ENCODE assay signal across 30 mouse cellular contexts in genomic region chr14:52283629-52284028, GRCm38 (mm10). TPM values are rescaled to one million over a fixed set of nuclear protein-coding genes. Genes with fewer than 3 reads are reported as not detected.
DNase-seq lines count a peak whose midpoint lies in the region; ATAC-seq and TF ChIP-seq lines count a peak whose summit lies in the region.
"Had no signal": no experiment of that assay in that cellular context is flagged by ENCODE, and none has a peak within 500 bp of the region (broad histone marks: within the 10 kb centered on the region; RNA-seq: fewer than 3 reads in every experiment).

No protein-coding gene starts in this region.

- no peak overlapping the region for H3K9ac ChIP-seq in midbrain, embryonic 11.5 days (ENCODE audit: low read length)
- no peak overlapping the region for H3K9ac ChIP-seq in midbrain, embryonic 13.5 days (replicated peaks)
- H3K9ac ChIP-seq in ES-E14 (ENCODE audit: insufficient read depth, low read depth, low read length, poor library complexity, severe bottlenecking): 0 out of 2 replicates have a peak overlapping the region, but pooled peaks have one; percentile 24
- H3K9ac ChIP-seq in intestine, embryonic 16.5 days (ENCODE audit: low read depth, low read length): no peak overlapping the region
- H3K9ac ChIP-seq: embryonic facial prominence, embryonic 13.5 days; forebrain, embryonic 12.5 days; forebrain, embryonic 15.5 days; heart, embryonic 15.5 days; hindbrain, embryonic 13.5 days; intestine, embryonic 15.5 days had no signal

- intact Hi-C loops in gastrocnemius, adult 2 months (cut with DNase I): loop anchor here (2.0 kb wide), 1 partner anchor 17 kb away; no protein-coding TSS in a partner anchor

- ATAC-seq in midbrain, embryonic 11.5 days (ENCODE audit: low FRiP score): no peak
- ATAC-seq in midbrain, embryonic 13.5 days: no peak
- ATAC-seq in intestine, embryonic 16.5 days: no peak
- ATAC-seq: activated CD4-positive, CD25-positive, alpha-beta regulatory T cell, adult 4 months; forebrain, embryonic 15.5 days; hindbrain, embryonic 16.5 days; intestine, embryonic 15.5 days had no signal

- peak; percentile 36 for DNase-seq in gastrocnemius, adult 2 months
- no peak for DNase-seq in gastrocnemius, postnatal 25 days
- DNase-seq in midbrain, embryonic 11.5 days (ENCODE audit: low spot score, missing footprints): peak; percentile 28
- no peak for DNase-seq in ES-E14 (ENCODE audit: low read depth, low spot score)
- DNase-seq in retina, postnatal 1 day: no peak
- DNase-seq: adrenal gland, adult 8-10 months; adrenal gland, postnatal 25 days; B cell, adult 2 months; cerebellum, adult 11-12 months; cerebellum, adult 8-10 months; cerebellum, postnatal 10 days; cerebellum, postnatal 36 days; embryo, embryonic 11 days; gastrocnemius, postnatal 36 days; heart, postnatal 10 days; heart, postnatal 36 days had no signal

- TF ChIP-seq CTCF in gastrocnemius, adult 2 months (IDR thresholded peaks at IDR 0.05): no peak

- peaks cover 3% of the 10 kb centered on the region; the same call in 1 of the 2 replicates for H3K36me3 ChIP-seq in midbrain, embryonic 11.5 days (ENCODE audit: control insufficient read depth, insufficient read depth, low read length)
- peaks cover 30% of the 10 kb centered on the region for H3K36me3 ChIP-seq in midbrain, embryonic 13.5 days
- H3K36me3 ChIP-seq in ES-E14 (ENCODE audit: control insufficient read depth, insufficient read depth, low read length, poor library complexity, severe bottlenecking): peaks cover 14% of the 10 kb centered on the region
- H3K36me3 ChIP-seq in intestine, embryonic 16.5 days (ENCODE audit: control insufficient read depth, insufficient read depth, low read length): peaks cover 9% of the 10 kb centered on the region; the same call in 1 of the 2 replicates

- H3K27ac ChIP-seq in gastrocnemius, adult 2 months: peak overlapping the region; percentile 83
- H3K27ac ChIP-seq in midbrain, embryonic 11.5 days (ENCODE audit: low read depth, low read length): no peak overlapping the region
- H3K27ac ChIP-seq in midbrain, embryonic 13.5 days: no peak overlapping the region
- peak overlapping the region; percentile 82 for H3K27ac ChIP-seq in ES-E14 (ENCODE audit: insufficient read depth, low read depth, low read length, poor library complexity, severe bottlenecking)
- no peak overlapping the region for H3K27ac ChIP-seq in intestine, embryonic 16.5 days (ENCODE audit: low read length)
- H3K27ac ChIP-seq: embryonic facial prominence, embryonic 10.5 days; embryonic facial prominence, embryonic 13.5 days; forebrain, embryonic 12.5 days; forebrain, embryonic 15.5 days; heart, embryonic 15.5 days; hindbrain, embryonic 10.5 days; hindbrain, embryonic 13.5 days; intestine, embryonic 15.5 days had no signal

- H3K4me2 ChIP-seq in midbrain, embryonic 11.5 days: no peak overlapping the region
- H3K4me2 ChIP-seq in midbrain, embryonic 13.5 days (replicated peaks): no peak overlapping the region
- H3K4me2 ChIP-seq in intestine, embryonic 16.5 days (ENCODE audit: low read depth, low read length): no peak overlapping the region
- H3K4me2 ChIP-seq: embryonic facial prominence, embryonic 13.5 days; forebrain, embryonic 12.5 days; forebrain, embryonic 15.5 days; heart, embryonic 11.5 days; heart, embryonic 15.5 days; hindbrain, embryonic 13.5 days; intestine, embryonic 15.5 days had no signal

- H3K4me3 ChIP-seq in gastrocnemius, adult 2 months: peak overlapping the region; percentile 43
- H3K4me3 ChIP-seq in midbrain, embryonic 11.5 days (ENCODE audit: low read depth, low read length): no peak overlapping the region
- H3K4me3 ChIP-seq in midbrain, embryonic 13.5 days (replicated peaks): no peak overlapping the region
- H3K4me3 ChIP-seq in ES-E14 (ENCODE audit: insufficient read depth in 1 of 2, low read depth in 1 of 2, low read length in 2 of 2, poor library complexity in 1 of 2, severe bottlenecking in 1 of 2): no peak overlapping the region
- no peak overlapping the region for H3K4me3 ChIP-seq in intestine, embryonic 16.5 days (ENCODE audit: low read length)
- H3K4me3 ChIP-seq: embryonic facial prominence, embryonic 10.5 days; embryonic facial prominence, embryonic 13.5 days; erythroblast, embryonic 14.5 days; forebrain, embryonic 12.5 days; forebrain, embryonic 15.5 days; heart, embryonic 15.5 days; hindbrain, embryonic 10.5 days; hindbrain, embryonic 13.5 days; intestine, embryonic 15.5 days had no signal

- H3K27me3 ChIP-seq in midbrain, embryonic 11.5 days (ENCODE audit: control insufficient read depth, insufficient read depth, low read length): no peaks in the 10 kb centered on the region
- H3K27me3 ChIP-seq in midbrain, embryonic 13.5 days: no peaks in the 10 kb centered on the region
- no peaks in the 10 kb centered on the region for H3K27me3 ChIP-seq in intestine, embryonic 16.5 days (replicated peaks; ENCODE audit: control insufficient read depth, insufficient read depth, low read length)
- H3K27me3 ChIP-seq: embryonic facial prominence, embryonic 13.5 days; forebrain, embryonic 12.5 days; forebrain, embryonic 15.5 days; heart, embryonic 15.5 days; hindbrain, embryonic 13.5 days; intestine, embryonic 15.5 days had no signal

- no peaks in the 10 kb centered on the region for H3K9me3 ChIP-seq in midbrain, embryonic 11.5 days (ENCODE audit: control insufficient read depth, low read length)
- no peaks in the 10 kb centered on the region for H3K9me3 ChIP-seq in midbrain, embryonic 13.5 days
- H3K9me3 ChIP-seq in ES-E14 (ENCODE audit: control insufficient read depth, insufficient read depth, low read depth, low read length): no peaks in the 10 kb centered on the region
- no peaks in the 10 kb centered on the region for H3K9me3 ChIP-seq in intestine, embryonic 16.5 days (ENCODE audit: control insufficient read depth, low read length)
- H3K9me3 ChIP-seq: embryonic facial prominence, embryonic 10.5 days; embryonic facial prominence, embryonic 13.5 days; forebrain, embryonic 12.5 days; forebrain, embryonic 15.5 days; heart, embryonic 15.5 days; hindbrain, embryonic 10.5 days; hindbrain, embryonic 13.5 days; intestine, embryonic 15.5 days had no signal

- WGBS in midbrain, embryonic 11.5 days: 90% methylated on average over 5 of the region's 5 CpGs
- 93% methylated on average over 5 of the region's 5 CpGs for WGBS in midbrain, embryonic 13.5 days
- 93% methylated on average over 5 of the region's 5 CpGs for WGBS in intestine, embryonic 16.5 days

- peaks cover 3% of the 10 kb centered on the region; the same call in 1 of the 2 replicates for H3K4me1 ChIP-seq in midbrain, embryonic 11.5 days (ENCODE audit: control insufficient read depth, insufficient read depth, low read length)
- peaks cover 9% of the 10 kb centered on the region for H3K4me1 ChIP-seq in midbrain, embryonic 13.5 days (replicated peaks)
- H3K4me1 ChIP-seq in ES-E14 (ENCODE audit: control insufficient read depth in 2 of 2, insufficient read depth in 2 of 2, low read length in 2 of 2, poor library complexity in 1 of 2): peaks cover 8 to 9% of the 10 kb centered on the region in 2 experiments; a peak in 3 of 4 replicates
- peaks cover 4% of the 10 kb centered on the region for H3K4me1 ChIP-seq in intestine, embryonic 16.5 days (ENCODE audit: control insufficient read depth, insufficient read depth, low read length)

- in situ Hi-C loops in ES-E14 (cut with MboI; ENCODE audit: low sequenced_read_pairs in 2 of 2, unreplicated experiment in 2 of 2): no loop called here

TF ChIP-seq in ES-E14, 5 proteins besides CTCF, POLR2A, EP300 and RAD21:
- no peak for TF ChIP-seq ZNF384 (IDR thresholded peaks at IDR 0.05; ENCODE audit: low read depth, low read length)
- TF ChIP-seq MAFK (IDR thresholded peaks at IDR 0.05; ENCODE audit: insufficient read depth, low read depth, low read length): peak; percentile 95
- no peak for TF ChIP-seq HCFC1 (IDR thresholded peaks at IDR 0.05; ENCODE audit: borderline replicate concordance, insufficient read depth, low read length)

RNA-seq across cellular contexts. Expression of gene Rab2b, which starts 4.3 kb away (rescaled TPM):
- 1 to 10 TPM; 1.9 to 3.5 TPM for total RNA-seq in gastrocnemius, adult 2 months (2021)
- 1 to 10 TPM; 2.3 to 3.5 TPM for total RNA-seq in gastrocnemius, postnatal 25 days (2021)
- polyA plus RNA-seq in midbrain, embryonic 11.5 days (2014; fragmentation: Nextera tagmentation; extraction: Ambion mirVana): 39.1 and 41.9 TPM in 2 replicates
- 60.6 and 63.4 TPM in 2 replicates for polyA plus RNA-seq in midbrain, embryonic 13.5 days (2015; fragmentation: Nextera tagmentation; extraction: Ambion mirVana)
- 2.6 and 4.9 TPM in 2 replicates for total RNA-seq in ES-E14 (2012; rRNA removed)
- polyA plus RNA-seq in intestine, embryonic 16.5 days (2015; fragmentation: Nextera tagmentation; extraction: Ambion mirVana): 13.2 and 13.8 TPM in 2 replicates
- polyA plus RNA-seq: erythroblast, embryonic 14.5 days had no signal

RNA-seq across cellular contexts. Expression of gene Tox4, which starts 4.7 kb away (rescaled TPM):
- total RNA-seq in gastrocnemius, adult 2 months (2021): 10 to 100 TPM; 48.0 to 56.2 TPM
- 10 to 100 TPM; 35.8 to 41.6 TPM for total RNA-seq in gastrocnemius, postnatal 25 days (2021)
- 50.6 and 51.2 TPM in 2 replicates for polyA plus RNA-seq in midbrain, embryonic 11.5 days (2014; fragmentation: Nextera tagmentation; extraction: Ambion mirVana)
- 55.5 and 60.8 TPM in 2 replicates for polyA plus RNA-seq in midbrain, embryonic 13.5 days (2015; fragmentation: Nextera tagmentation; extraction: Ambion mirVana)
- total RNA-seq in ES-E14 (2012; rRNA removed): 21.3 and 29.1 TPM in 2 replicates
- polyA plus RNA-seq in intestine, embryonic 16.5 days (2015; fragmentation: Nextera tagmentation; extraction: Ambion mirVana): 36.8 TPM in 2 replicates

RNA-seq across cellular contexts. Expression of gene Mettl3, which starts 21.3 kb away (rescaled TPM):
- 10 to 100 TPM; 17.2 to 19.5 TPM for total RNA-seq in gastrocnemius, adult 2 months (2021)
- total RNA-seq in gastrocnemius, postnatal 25 days (2021): 10 to 100 TPM; 13.7 to 14.0 TPM
- 48.2 and 52.2 TPM in 2 replicates for polyA plus RNA-seq in midbrain, embryonic 11.5 days (2014; fragmentation: Nextera tagmentation; extraction: Ambion mirVana)
- 50.4 and 57.8 TPM in 2 replicates for polyA plus RNA-seq in midbrain, embryonic 13.5 days (2015; fragmentation: Nextera tagmentation; extraction: Ambion mirVana)
- total RNA-seq in ES-E14 (2012; rRNA removed): 22.0 and 50.3 TPM in 2 replicates
- 37.5 and 38.7 TPM in 2 replicates for polyA plus RNA-seq in intestine, embryonic 16.5 days (2015; fragmentation: Nextera tagmentation; extraction: Ambion mirVana)

RNA-seq across cellular contexts. Expression of gene Chd8, which starts 26.0 kb away (rescaled TPM):
- total RNA-seq in gastrocnemius, adult 2 months (2021): 10 to 100 TPM; 33.4 to 34.9 TPM
- 10 to 100 TPM; 31.1 to 33.9 TPM for total RNA-seq in gastrocnemius, postnatal 25 days (2021)
- 46.7 and 52.5 TPM in 2 replicates for polyA plus RNA-seq in midbrain, embryonic 11.5 days (2014; fragmentation: Nextera tagmentation; extraction: Ambion mirVana)
- polyA plus RNA-seq in midbrain, embryonic 13.5 days (2015; fragmentation: Nextera tagmentation; extraction: Ambion mirVana): 46.5 and 50.4 TPM in 2 replicates
- 45.1 and 82.1 TPM in 2 replicates for total RNA-seq in ES-E14 (2012; rRNA removed)
- 18.4 and 22.7 TPM in 2 replicates for polyA plus RNA-seq in intestine, embryonic 16.5 days (2015; fragmentation: Nextera tagmentation; extraction: Ambion mirVana)

RNA-seq across cellular contexts. Expression of gene Sall2, which starts 44.9 kb away (rescaled TPM):
- under 1 TPM; 0.61 to 0.78 TPM for total RNA-seq in gastrocnemius, adult 2 months (2021)
- total RNA-seq in gastrocnemius, postnatal 25 days (2021): 1 to 10 TPM in 1 of 2 experiments, under 1 TPM in 1; 0.87 to 1.1 TPM
- polyA plus RNA-seq in midbrain, embryonic 11.5 days (2014; fragmentation: Nextera tagmentation; extraction: Ambion mirVana): 57.4 and 65.1 TPM in 2 replicates
- polyA plus RNA-seq in midbrain, embryonic 13.5 days (2015; fragmentation: Nextera tagmentation; extraction: Ambion mirVana): 56.6 and 56.9 TPM in 2 replicates
- 4.3 and 5.0 TPM in 2 replicates for total RNA-seq in ES-E14 (2012; rRNA removed)
- 7.3 and 7.6 TPM in 2 replicates for polyA plus RNA-seq in intestine, embryonic 16.5 days (2015; fragmentation: Nextera tagmentation; extraction: Ambion mirVana)

Comparison
In these comparisons a context has a peak if more than half of its experiments do, and no peak if none do; other contexts are left out.
1. DNase-seq: peak in gastrocnemius, adult 2 months (single experiment) and midbrain, embryonic 11.5 days (single experiment); none in gastrocnemius, postnatal 25 days (single experiment), ES-E14 (single experiment) and retina, postnatal 1 day (single experiment).
2. H3K27ac ChIP-seq: peak in gastrocnemius, adult 2 months (single experiment) and ES-E14 (single experiment); none in midbrain, embryonic 11.5 days (single experiment), midbrain, embryonic 13.5 days (single experiment) and intestine, embryonic 16.5 days (single experiment).